Mouse (Mus musculus): ENCODE data around the gene Tmem238l. TPM values are rescaled to one million over a fixed set of nuclear protein-coding genes. Genes with fewer than 3 reads are reported as not detected.

Gene Tmem238l
- total and polyA plus RNA-seq, 2 experiments from 2014 or later = not detected

GRCm38 (mm10) chr11:66996446-66996845 is 40.0 kb downstream of the Tmem238l start:
- 78% methylated on average over 4 of the region's 4 CpGs for WGBS
- no peak overlapping the region for H3K9ac ChIP-seq (replicated peaks; ENCODE audit: low read length, poor library complexity, severe bottlenecking)
- DNase-seq (ENCODE audit: low spot score) = no peak
- no peak overlapping the region for H3K27ac ChIP-seq (ENCODE audit: low read depth, low read length)
- no peak for ATAC-seq (ENCODE audit: low FRiP score)
- H3K4me1 ChIP-seq (ENCODE audit: insufficient read depth, low read length) = no peaks in the 10 kb centered on the region; the same call in 1 of the 2 replicates
- no peaks in the 10 kb centered on the region for H3K36me3 ChIP-seq (ENCODE audit: insufficient read depth, low read length)
- TF ChIP-seq CTCF (IDR thresholded peaks at IDR 0.05) = no peak
- H3K27me3 ChIP-seq (ENCODE audit: insufficient read depth, low read length) = no peaks in the 10 kb centered on the region
- H3K4me2 ChIP-seq (ENCODE audit: low read depth, low read length, poor library complexity, severe bottlenecking) = no peak overlapping the region
- H3K9me3 ChIP-seq (ENCODE audit: low read length) = no peaks in the 10 kb centered on the region
- no peak overlapping the region for H3K4me3 ChIP-seq (ENCODE audit: low read depth, low read length)

GRCm38 (mm10) chr11:66998467-66999403 is 42.3 kb downstream of the Tmem238l start:
- ATAC-seq (ENCODE audit: low FRiP score) (no peak), DNase-seq (ENCODE audit: low spot score) (peak; percentile 49)

GRCm38 (mm10) chr11:67000671-67001070 is 44.2 kb downstream of the Tmem238l start:
- Histone ChIP-seq H3K9me3 (ENCODE audit: low read length) (no peaks in the 10 kb centered on the region), H3K27ac (ENCODE audit: low read depth, low read length) (no peak overlapping the region), H3K4me2 (ENCODE audit: low read depth, low read length, poor library complexity, severe bottlenecking) (no peak overlapping the region), H3K36me3 (ENCODE audit: insufficient read depth, low read length) (no peaks in the 10 kb centered on the region), H3K9ac (replicated peaks; ENCODE audit: low read length, poor library complexity, severe bottlenecking) (no peak overlapping the region), H3K4me1 (ENCODE audit: insufficient read depth, low read length) (no peaks in the 10 kb centered on the region; the same call in 1 of the 2 replicates), H3K4me3 (ENCODE audit: low read depth, low read length) (no peak overlapping the region), H3K27me3 (ENCODE audit: insufficient read depth, low read length) (no peaks in the 10 kb centered on the region)
- WGBS = 70% methylated on average over 4 of the region's 4 CpGs
- DNase-seq (ENCODE audit: low spot score) (peak; percentile 79), ATAC-seq (ENCODE audit: low FRiP score) (0 out of 2 replicates have a peak, but pooled peaks have one; percentile 47)
- TF ChIP-seq CTCF (IDR thresholded peaks at IDR 0.05) = no peak

More at GRCm38 (mm10) chr11:66998467-66999403, 42.3 kb downstream of the Tmem238l start:
- H3K9ac ChIP-seq (replicated peaks; ENCODE audit: low read length, poor library complexity, severe bottlenecking) = no peak overlapping the region
- H3K36me3 ChIP-seq (ENCODE audit: insufficient read depth, low read length) = no peaks in the 10 kb centered on the region
- 73% methylated on average over 14 of the region's 14 CpGs for WGBS
- H3K4me3 ChIP-seq (ENCODE audit: low read depth, low read length) = no peak overlapping the region
- H3K4me2 ChIP-seq (ENCODE audit: low read depth, low read length, poor library complexity, severe bottlenecking) = no peak overlapping the region
- TF ChIP-seq CTCF (IDR thresholded peaks at IDR 0.05) = no peak; the same call in 1 of the 2 replicates
- H3K9me3 ChIP-seq (ENCODE audit: low read length) = no peaks in the 10 kb centered on the region
- H3K4me1 ChIP-seq (ENCODE audit: insufficient read depth, low read length) = no peaks in the 10 kb centered on the region; the same call in 1 of the 2 replicates
- H3K27me3 ChIP-seq (ENCODE audit: insufficient read depth, low read length) = no peaks in the 10 kb centered on the region
- H3K27ac ChIP-seq (ENCODE audit: low read depth, low read length) = no peak overlapping the region

- H3K36me3 ChIP-seq (ENCODE audit: insufficient read depth, low read length) = no peaks in the 10 kb centered on the region
- no peaks in the 10 kb centered on the region for H3K9me3 ChIP-seq (ENCODE audit: low read length)
- H3K4me1 ChIP-seq (ENCODE audit: insufficient read depth, low read length) = no peaks in the 10 kb centered on the region; the same call in 1 of the 2 replicates
- H3K9ac ChIP-seq (replicated peaks; ENCODE audit: low read length, poor library complexity, severe bottlenecking) = no peak overlapping the region
- no peak overlapping the region for H3K4me2 ChIP-seq (ENCODE audit: low read depth, low read length, poor library complexity, severe bottlenecking)
- no peak overlapping the region for H3K4me3 ChIP-seq (ENCODE audit: low read depth, low read length)
- H3K27ac ChIP-seq (ENCODE audit: low read depth, low read length) = no peak overlapping the region
- WGBS = 9% methylated on average over 1 of the region's 1 CpGs
- no peaks in the 10 kb centered on the region for H3K27me3 ChIP-seq (ENCODE audit: insufficient read depth, low read length)
- no peak for TF ChIP-seq CTCF (IDR thresholded peaks at IDR 0.05)
- DNase-seq (ENCODE audit: low spot score) = peak; percentile 50
- ATAC-seq (ENCODE audit: low FRiP score) = 0 out of 2 replicates have a peak, but pooled peaks have one; percentile 38
These were observed 45.3 kb downstream of the Tmem238l start for GRCm38 (mm10) chr11:67001717-67002116.

GRCm38 (mm10) chr11:67002911-67003310 is 46.5 kb downstream of the Tmem238l start:
- no peak overlapping the region for H3K9ac ChIP-seq (replicated peaks; ENCODE audit: low read length, poor library complexity, severe bottlenecking)
- H3K36me3 ChIP-seq (ENCODE audit: insufficient read depth, low read length) = no peaks in the 10 kb centered on the region
- WGBS = 77% methylated on average over 2 of the region's 2 CpGs
- no peaks in the 10 kb centered on the region for H3K27me3 ChIP-seq (ENCODE audit: insufficient read depth, low read length)
- no peak for TF ChIP-seq CTCF (IDR thresholded peaks at IDR 0.05)
- DNase-seq (ENCODE audit: low spot score) = peak; percentile 43
- no peak overlapping the region for H3K4me3 ChIP-seq (ENCODE audit: low read depth, low read length)
- no peaks in the 10 kb centered on the region for H3K9me3 ChIP-seq (ENCODE audit: low read length)
- no peak overlapping the region for H3K4me2 ChIP-seq (ENCODE audit: low read depth, low read length, poor library complexity, severe bottlenecking)
- ATAC-seq (ENCODE audit: low FRiP score) = no peak
- H3K4me1 ChIP-seq (ENCODE audit: insufficient read depth, low read length) = no peaks in the 10 kb centered on the region; the same call in 1 of the 2 replicates
- H3K27ac ChIP-seq (ENCODE audit: low read depth, low read length) = no peak overlapping the region

GRCm38 (mm10) chr11:67007961-67008360 is 51.5 kb downstream of the Tmem238l start:
- H3K27me3 ChIP-seq (ENCODE audit: insufficient read depth, low read length) = no peaks in the 10 kb centered on the region
- H3K4me2 ChIP-seq (ENCODE audit: low read depth, low read length, poor library complexity, severe bottlenecking) = no peak overlapping the region
- no peaks in the 10 kb centered on the region for H3K9me3 ChIP-seq (ENCODE audit: low read length)
- DNase-seq (ENCODE audit: low spot score) (peak; percentile 80), ATAC-seq (ENCODE audit: low FRiP score) (no peak)
- no peak overlapping the region for H3K4me3 ChIP-seq (ENCODE audit: low read depth, low read length)
- no peak overlapping the region for H3K27ac ChIP-seq (ENCODE audit: low read depth, low read length)
- H3K4me1 ChIP-seq (ENCODE audit: insufficient read depth, low read length) = peaks cover 3% of the 10 kb centered on the region; the same call in 1 of the 2 replicates
- H3K9ac ChIP-seq (replicated peaks; ENCODE audit: low read length, poor library complexity, severe bottlenecking) = no peak overlapping the region
- TF ChIP-seq CTCF (IDR thresholded peaks at IDR 0.05) = no peak
- 43% methylated on average over 8 of the region's 8 CpGs for WGBS
- H3K36me3 ChIP-seq (ENCODE audit: insufficient read depth, low read length) = no peaks in the 10 kb centered on the region

Measured in midbrain, postnatal 0 days (tissue).